Mouse (Mus musculus): ENCODE measurements at regions not wholly inside any gene's neighbourhood (a gene's known extent, or its start where the extent isn't known, plus 50 kb on each side); places are given as distances from the start of the nearest gene placed in this dataset.

DNA sequence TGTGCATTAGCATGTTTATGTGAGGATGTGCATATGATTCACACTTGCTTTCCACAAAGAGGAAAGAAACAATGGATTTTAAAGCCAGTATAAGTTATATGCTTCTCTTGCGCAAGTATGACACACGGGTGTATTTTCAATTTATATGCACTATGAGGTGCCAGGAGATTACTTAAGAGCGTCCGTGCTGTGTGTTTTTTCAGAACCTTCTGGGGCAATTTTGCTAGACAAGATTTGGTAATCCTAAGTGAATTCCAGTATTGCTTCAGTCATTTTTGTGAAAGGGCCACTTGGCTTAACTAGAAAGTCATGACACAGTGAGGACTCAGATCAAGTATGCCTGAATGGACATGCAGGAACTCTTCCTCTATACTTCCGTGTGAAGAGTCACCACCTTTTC is 511.5 kb downstream of the Fgf9 start:
- TF ChIP-seq CTCF (IDR thresholded peaks at IDR 0.05; ENCODE audit: control insufficient read depth, insufficient read depth, insufficient read length) (no peak), USF1 (IDR thresholded peaks at IDR 0.05; ENCODE audit: low read depth) (no peak), MAX (IDR thresholded peaks at IDR 0.05) (no peak), MYOG (IDR thresholded peaks at IDR 0.05; ENCODE audit: control insufficient read depth, extremely low read depth, insufficient read length) (no peak)

Measured in C2C12 (cell line).